Mouse (Mus musculus): Measurements from ENCODE around the gene Tra2a.

GRCm38 (mm10) chr6:49219001-49219560 is 44.8 kb downstream of the Tra2a start:
- TF ChIP-seq TCF12 (IDR thresholded peaks at IDR 0.05; ENCODE audit: insufficient read depth, poor library complexity, severe bottlenecking) (no peak), POLR2A (IDR thresholded peaks at IDR 0.05; ENCODE audit: insufficient read length, low read depth) (no peak), POLR2AphosphoS2 (IDR thresholded peaks at IDR 0.05; ENCODE audit: insufficient read length, low read depth) (no peak), E2F4 (IDR thresholded peaks at IDR 0.05; ENCODE audit: insufficient read depth) (no peak), MYOG (IDR thresholded peaks at IDR 0.05; ENCODE audit: control insufficient read depth in 1 of 3, insufficient read depth in 1 of 3, insufficient read length in 2 of 3, low read depth in 2 of 3) (no peak), TCF3 (IDR thresholded peaks at IDR 0.05; ENCODE audit: insufficient read length, low read depth) (no peak), CEBPB (IDR thresholded peaks at IDR 0.05; ENCODE audit: insufficient read depth, poor library complexity, severe bottlenecking) (no peak), MAX (IDR thresholded peaks at IDR 0.05; ENCODE audit: low read depth) (no peak), MYOD1 (IDR thresholded peaks at IDR 0.05; ENCODE audit: control insufficient read depth in 1 of 3, insufficient read length in 2 of 3, low read depth in 2 of 3) (no peak), SRF (IDR thresholded peaks at IDR 0.05; ENCODE audit: control insufficient read depth, insufficient read length, low read depth) (no peak), USF1 (IDR thresholded peaks at IDR 0.05; ENCODE audit: low read depth) (no peak), REST (IDR thresholded peaks at IDR 0.05; ENCODE audit: insufficient read depth, insufficient read length) (no peak)
